Mouse (Mus musculus): Measurements from ENCODE around the gene Nrap. TPM values are rescaled to one million over a fixed set of nuclear protein-coding genes. Genes with fewer than 3 reads are reported as not detected.
"Not testable (repeated sequence)": the region's sequence is repeated elsewhere in the genome, so short reads cannot be mapped to it uniquely, and the experiment has no call there.

The Nrap gene
- total RNA-seq (2021), result 100 to 1,000 TPM; 359 to 393 TPM

DNA sequence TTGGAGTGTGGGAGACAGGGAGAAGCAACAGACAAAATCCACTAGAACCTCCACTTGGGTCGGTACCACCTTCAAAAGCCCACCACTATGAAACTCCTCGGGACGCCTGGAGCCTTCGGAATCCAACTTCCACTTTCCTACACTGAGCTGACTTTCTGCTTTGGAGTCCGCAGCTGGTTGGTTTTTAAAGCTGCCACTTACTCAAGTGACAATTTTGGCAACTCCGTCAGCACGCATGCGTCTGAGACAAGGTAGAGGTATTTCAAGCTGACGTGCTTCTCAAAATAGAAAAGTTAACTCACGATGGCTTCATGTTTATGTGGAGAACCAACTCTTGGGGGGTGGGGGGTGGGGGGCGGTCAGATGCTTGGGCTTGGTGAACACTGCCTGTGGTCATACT is at the start of gene Nrap:
TSS of gene Nrap (minus strand) at position 159 of the 400 bp plus-strand sequence.
- peak in 1 of 2 experiments; percentile 54 for DNase-seq
- intact Hi-C loops (cut with DNase I), result loop anchor here (10.0 kb wide), 1 partner anchor 965 kb away; no protein-coding TSS in a partner anchor

DNA sequence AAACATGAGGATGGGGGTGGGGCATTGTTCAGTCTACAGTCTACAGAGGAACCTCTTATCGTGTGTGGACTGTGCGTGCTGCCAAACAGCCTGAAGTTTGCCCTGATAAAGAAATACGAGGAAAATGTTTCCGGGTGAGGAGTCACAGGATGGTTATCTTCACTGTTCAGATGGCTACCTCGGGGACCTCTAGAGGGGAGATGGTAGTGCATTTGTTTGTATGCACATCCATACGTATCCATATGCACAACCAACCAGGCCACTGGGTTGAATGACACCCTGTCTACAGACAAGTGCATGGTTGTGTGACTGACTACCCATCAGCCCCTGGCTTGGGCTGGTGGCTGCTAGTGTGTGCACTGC is 49.2 kb upstream of the Nrap start:
- intact Hi-C loops (cut with DNase I), result no loop called here
- DNase-seq, result no peak

GRCm38 (mm10) chr19:56438357-56439071 is 48.7 kb upstream of the Nrap start:
- DNase-seq, result peak; percentile 24 to 29
- intact Hi-C loops (cut with DNase I), result no loop called here

DNA sequence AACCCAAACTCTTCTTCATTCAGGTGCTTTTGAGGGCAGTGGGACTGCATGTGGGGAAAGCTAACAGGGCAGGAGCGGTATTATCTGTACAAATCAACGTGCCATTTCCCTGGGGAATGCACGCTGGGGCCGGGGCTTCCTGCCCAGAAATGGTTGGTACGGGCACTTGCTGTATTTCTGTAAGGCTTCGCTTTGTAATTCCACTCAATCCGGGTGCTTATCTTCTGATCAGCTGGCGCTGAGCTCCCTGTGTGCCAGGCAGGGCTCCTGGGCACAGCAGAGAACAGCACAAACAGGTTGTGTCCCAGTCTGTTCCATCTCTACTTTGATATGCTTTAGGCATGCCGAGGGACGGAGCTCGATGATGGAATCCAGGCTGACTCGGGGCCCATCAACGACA is 46.5 kb upstream of the Nrap start:
- intact Hi-C loops (cut with DNase I), result no loop called here
- DNase-seq, result no peak

DNA sequence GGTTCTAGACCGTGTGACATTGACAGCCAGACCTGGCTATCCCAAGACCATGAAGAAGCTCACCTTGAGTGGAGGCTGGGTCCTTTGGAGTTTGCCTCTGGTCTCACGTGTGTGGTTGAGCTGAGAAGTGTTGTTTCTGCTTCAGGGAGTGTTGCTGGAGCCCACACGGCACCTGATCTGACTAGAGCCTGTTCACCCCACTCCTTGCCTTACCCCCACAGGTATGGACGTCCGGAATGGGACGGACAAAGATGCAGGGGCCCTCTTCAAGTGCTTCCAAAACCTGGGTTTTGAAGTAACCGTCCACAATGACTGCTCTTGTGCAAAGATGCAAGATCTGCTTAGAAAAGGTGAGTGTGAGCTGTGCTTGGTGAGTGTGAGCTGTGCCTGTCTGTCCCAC is 43.7 kb upstream of the Nrap start:
- DNase-seq, result no peak
- intact Hi-C loops (cut with DNase I), result no loop called here

- no peak for DNase-seq
- intact Hi-C loops (cut with DNase I), result no loop called here
Measured at GRCm38 (mm10) chr19:56432706-56433105, 42.9 kb upstream of the Nrap start.

GRCm38 (mm10) chr19:56430369-56430768 is 40.5 kb upstream of the Nrap start:
- DNase-seq, result no peak
- intact Hi-C loops (cut with DNase I), result no loop called here

DNA sequence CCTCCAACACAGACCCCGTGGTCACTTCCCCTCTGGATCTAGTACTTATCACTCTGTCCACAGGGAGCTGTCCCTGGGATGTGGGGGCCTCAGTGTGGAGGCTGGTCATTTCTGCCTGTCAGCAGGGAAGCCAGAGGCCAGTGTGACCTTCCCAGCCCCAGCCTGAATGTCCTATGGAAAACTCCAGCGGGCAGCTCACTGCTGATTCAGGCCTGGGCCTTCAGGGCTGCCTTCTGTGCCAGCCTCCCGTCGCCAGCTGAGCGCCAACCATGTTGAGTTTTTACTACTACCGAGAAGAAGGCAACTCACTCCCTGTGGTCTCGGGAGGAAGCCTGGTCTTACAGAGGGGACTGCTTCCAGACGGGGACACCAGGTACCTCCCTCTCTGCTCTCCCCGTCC is 35.7 kb upstream of the Nrap start:
- intact Hi-C loops (cut with DNase I), result loop anchor here (10.0 kb wide), 1 partner anchor 609 kb away; no protein-coding TSS in a partner anchor
- peak; percentile 18 to 32 for DNase-seq

DNA sequence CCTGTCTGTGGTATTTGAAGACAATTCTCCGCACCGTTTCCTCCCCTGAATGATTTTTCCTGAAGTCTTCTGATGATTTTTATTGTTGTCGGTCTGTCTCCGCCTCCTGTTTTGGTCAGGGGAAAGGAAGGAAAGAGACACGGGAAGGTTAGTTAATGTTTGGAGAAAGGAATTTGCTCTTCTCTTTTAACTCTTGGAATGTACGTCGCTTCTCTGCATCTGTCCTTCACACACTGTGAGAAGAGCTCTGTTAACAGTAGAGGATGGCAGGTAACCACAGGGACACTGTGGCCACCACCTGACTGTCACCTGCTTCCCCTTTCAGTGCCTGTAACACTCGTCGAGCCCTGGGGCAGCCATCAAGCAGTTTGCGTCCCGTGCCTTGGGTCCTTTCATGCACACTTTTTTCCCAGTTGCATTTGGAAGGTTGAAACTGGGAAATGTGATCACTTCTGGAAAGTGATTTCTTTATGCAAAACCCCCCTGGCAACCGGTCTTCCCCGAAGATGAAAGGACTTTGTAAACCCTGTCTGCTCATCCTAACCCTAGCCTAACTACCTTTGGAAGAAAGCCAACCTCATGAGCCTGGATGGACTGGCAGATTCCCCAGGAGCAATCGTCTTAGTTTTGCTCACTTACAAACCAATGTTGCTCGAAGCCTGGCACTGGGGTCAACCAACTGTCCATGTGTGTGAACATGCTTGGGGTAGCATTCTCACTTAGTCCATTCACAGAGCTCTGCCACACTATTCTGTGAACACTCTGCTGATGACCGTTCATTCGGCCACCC is 35.0 kb upstream of the Nrap start:
- intact Hi-C loops (cut with DNase I), result loop anchor here (5.0 to 10.0 kb wide), 5 partner anchors 138 to 610 kb away; partner anchors contain the start of gene Adrb1
- DNase-seq, result no peak

DNA sequence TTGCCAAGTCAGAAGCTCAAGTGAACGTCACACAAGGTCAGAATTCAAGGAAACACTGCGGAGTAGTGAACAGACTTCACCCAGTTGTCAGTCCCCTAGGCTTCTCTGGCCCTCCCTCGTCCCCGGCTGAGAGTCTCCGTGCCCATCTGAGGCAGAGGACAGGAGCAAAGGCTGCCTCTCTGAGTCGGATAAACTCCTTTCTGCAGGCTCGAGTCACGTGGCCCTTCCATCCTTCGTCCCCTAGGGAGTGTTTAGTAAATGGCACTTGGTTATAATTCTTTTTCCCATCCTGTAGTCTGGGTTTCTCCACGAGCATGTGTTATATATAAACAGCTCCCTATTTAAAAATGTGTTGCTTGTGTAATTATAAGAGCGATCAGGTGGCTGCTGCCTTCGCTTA is 33.5 kb upstream of the Nrap start:
- intact Hi-C loops (cut with DNase I), result loop anchor here (5.0 to 10.0 kb wide), 5 partner anchors 139 to 611 kb away; partner anchors contain the start of gene Adrb1
- no peak for DNase-seq

- intact Hi-C loops (cut with DNase I), result loop anchor here (1.0 to 10.0 kb wide), 6 partner anchors 140 to 612 kb away; partner anchors contain the start of gene Adrb1
- DNase-seq, result peak; percentile 86 to 92
Measured at GRCm38 (mm10) chr19:56422476-56423338, 32.9 kb upstream of the Nrap start.

DNA sequence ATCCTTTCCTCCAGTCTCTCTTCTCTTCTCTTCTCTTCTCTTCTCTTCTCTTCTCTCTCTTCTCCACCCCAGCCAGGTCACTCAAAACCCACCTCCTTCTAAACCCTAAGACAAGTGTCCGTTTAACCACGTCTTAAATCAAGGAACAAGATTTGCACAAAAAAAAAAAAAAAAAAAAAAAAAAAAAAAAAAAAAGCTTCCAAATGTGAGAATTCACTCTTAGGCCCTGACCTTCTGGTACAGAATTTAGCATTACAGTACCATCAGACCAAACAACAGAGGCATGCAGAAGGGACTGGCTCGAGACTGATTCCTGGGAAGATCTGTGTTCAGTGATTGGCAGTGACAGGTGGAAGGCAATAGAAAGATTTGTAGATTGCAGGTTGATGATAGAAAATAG is 30.5 kb upstream of the Nrap start:
- DNase-seq, result no peak
- intact Hi-C loops (cut with DNase I), result loop anchor here (5.0 to 10.0 kb wide), 5 partner anchors 142 to 614 kb away; partner anchors contain the start of gene Adrb1

GRCm38 (mm10) chr19:56419452-56419851 is 29.6 kb upstream of the Nrap start:
- DNase-seq, result no peak
- intact Hi-C loops (cut with DNase I), result no loop called here

DNA sequence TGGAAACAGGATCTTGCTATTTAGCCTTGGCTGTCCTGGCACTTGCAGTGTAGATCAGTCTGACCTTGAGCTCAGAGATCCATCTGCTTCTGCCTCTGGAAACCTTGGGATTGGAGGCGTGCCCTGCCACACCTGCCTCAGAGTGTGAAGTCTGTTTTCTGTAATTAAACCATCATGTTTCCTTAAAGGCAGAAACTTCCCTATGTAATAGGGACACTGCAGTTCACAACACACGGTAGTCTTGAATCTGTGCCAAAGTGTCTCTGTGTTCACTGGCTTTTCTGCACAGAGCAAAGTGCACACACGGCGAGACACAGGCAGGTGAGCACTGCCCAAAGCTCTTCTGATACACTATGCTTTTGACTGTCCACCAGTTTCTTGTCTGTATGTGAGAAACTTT is 28.6 kb upstream of the Nrap start:
- no peak for DNase-seq
- intact Hi-C loops (cut with DNase I), result no loop called here

- DNase-seq; intact Hi-C loops (cut with DNase I): not testable (repeated sequence)
Measured at GRCm38 (mm10) chr19:56409884-56410283, 20.0 kb upstream of the Nrap start.

GRCm38 (mm10) chr19:56406581-56406980 is 16.7 kb upstream of the Nrap start:
- no peak for DNase-seq
- intact Hi-C loops (cut with DNase I), result no loop called here

DNA sequence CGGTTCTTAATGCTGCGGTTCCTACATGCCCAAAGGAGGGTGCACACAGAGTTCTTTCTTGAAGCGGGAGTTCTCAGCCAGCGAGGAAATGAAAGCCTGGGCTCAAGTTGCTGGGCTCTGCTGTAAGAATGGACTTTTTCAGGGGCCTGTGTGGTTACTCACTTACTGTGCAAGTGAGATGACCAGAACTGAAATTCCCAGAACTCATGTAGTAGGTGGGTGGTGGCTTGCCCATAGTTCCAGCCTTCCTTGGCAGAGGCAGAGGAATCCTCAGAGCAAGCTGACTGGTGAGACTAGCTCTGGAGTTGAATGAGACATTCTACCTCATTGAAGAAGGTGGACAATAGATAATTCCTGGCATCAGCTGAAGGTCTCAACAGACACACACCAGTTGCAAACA is 16.0 kb upstream of the Nrap start:
- no peak for DNase-seq
- intact Hi-C loops (cut with DNase I), result no loop called here

DNA sequence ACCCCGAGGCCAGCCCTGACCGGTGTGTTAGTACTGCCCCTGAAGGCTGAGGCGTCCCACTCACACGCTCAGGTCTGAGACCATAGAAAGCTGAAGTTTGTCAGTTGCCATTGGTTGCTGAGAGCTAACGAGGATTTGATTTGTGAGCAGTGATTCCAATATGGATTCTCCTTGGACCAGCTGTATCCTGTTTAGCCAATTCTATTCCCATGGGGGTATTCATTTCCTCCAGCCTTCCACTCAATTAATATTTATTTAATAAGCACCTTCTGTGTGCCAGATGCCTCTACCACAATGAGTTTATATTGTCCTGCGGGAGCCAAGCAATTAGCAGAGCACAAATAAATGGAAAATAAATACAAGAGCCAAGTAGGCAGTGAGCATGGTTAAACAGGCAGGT is 12.0 kb upstream of the Nrap start:
- intact Hi-C loops (cut with DNase I), result no loop called here
- DNase-seq, result no peak

DNA sequence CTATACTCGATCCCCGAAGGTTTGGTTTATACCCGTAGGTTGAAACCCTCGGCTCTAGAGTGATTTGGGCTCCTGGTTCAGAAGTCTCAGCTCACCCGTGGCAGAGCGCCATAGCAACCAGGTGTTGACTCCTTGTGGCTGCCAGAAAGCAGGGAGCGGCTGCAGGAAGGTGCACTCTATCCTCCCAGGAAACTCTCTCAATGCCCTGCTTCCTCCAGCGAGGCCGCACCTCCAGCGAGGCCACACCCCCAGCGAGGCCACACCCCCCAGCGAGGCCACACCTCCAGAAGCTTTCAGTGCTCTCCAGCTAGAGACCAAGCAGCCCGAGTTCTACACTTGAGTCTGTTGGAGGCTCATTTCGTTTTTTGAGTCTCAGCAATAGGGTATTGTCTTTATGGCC is 10.4 kb upstream of the Nrap start:
- intact Hi-C loops (cut with DNase I), result no loop called here

DNA sequence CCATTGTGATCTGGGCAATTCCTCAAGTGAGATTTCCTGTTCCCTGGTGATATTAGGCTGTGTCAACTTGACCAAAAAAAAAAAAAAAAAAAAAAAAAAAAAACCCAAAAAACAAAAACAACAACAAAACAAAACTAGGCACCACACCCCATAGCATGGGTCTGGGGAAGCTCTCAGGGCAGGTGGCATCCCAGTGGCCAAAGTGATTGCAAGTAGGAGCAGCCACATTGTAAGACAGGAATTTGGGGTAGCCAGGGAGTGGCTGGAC is 8.6 kb upstream of the Nrap start:
- DNase-seq, result no peak
- intact Hi-C loops (cut with DNase I), result loop anchor here (10.0 kb wide), 1 partner anchor 956 kb away; no protein-coding TSS in a partner anchor

More for the DNA sequence above, 10.4 kb upstream of the Nrap start:
- DNase-seq, result peak; percentile 72 to 79
